Mouse (Mus musculus): ENCODE data around the gene Atxn1. TPM values are rescaled to one million over a fixed set of nuclear protein-coding genes. Genes with fewer than 3 reads are reported as not detected.
A peak's percentile ranks its signal among the peaks of the same experiment; 100 is the strongest.

The Atxn1 gene
- polyA plus RNA-seq, 1 experiment from 2014 or later = 1.6 TPM

DNA sequence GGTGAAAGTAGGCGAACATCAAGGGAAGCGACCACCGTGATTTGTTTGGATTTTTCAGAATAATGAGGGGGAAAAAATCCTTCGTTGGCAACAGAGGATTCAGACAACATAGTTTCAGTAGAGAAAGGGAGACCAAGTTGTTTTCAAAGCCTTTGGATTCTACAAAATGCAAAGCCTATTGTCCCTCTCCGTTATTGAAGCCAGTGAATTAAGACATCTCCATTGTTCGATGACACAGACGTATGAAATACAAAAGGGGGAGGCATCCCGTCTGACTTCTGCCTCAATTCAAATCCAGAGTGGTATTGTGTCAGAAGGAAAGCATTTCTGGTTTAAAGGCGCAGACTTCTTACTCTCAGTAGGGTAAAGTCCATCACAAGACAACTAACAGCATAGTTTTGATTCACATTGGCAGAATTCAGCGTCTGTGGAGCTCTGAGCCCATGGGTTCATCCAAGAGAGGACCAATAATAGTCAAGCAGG lies 103.7 kb downstream of the Atxn1 start:
- Histone ChIP-seq H3K4me1 (peaks cover 17% of the 10 kb centered on the region), H3K36me3 (replicated peaks) (no peaks in the 10 kb centered on the region), H3K9me3 (no peaks in the 10 kb centered on the region), H3K4me3 (no peak overlapping the region), H3K27ac (0 out of 2 replicates have a peak overlapping the region, but pooled peaks have one; percentile 20), H3K27me3 (ENCODE audit: poor library complexity, severe bottlenecking) (no peaks in the 10 kb centered on the region)
- no peak for DNase-seq (ENCODE audit: extremely low spot score, low spot score)
- 46% methylated on average over 10 of the region's 10 CpGs for WGBS

GRCm38 (mm10) chr13:45859081-45859709 lies 105.6 kb downstream of the Atxn1 start:
- no peak overlapping the region for H3K27ac ChIP-seq
- no peaks in the 10 kb centered on the region for H3K9me3 ChIP-seq
- H3K4me1 ChIP-seq = peaks cover 17% of the 10 kb centered on the region
- WGBS = 91% methylated on average over 12 of the region's 12 CpGs
- no peaks in the 10 kb centered on the region for H3K27me3 ChIP-seq (ENCODE audit: poor library complexity, severe bottlenecking)
- DNase-seq (ENCODE audit: extremely low spot score, low spot score) = no peak
- H3K4me3 ChIP-seq = no peak overlapping the region
- no peaks in the 10 kb centered on the region for H3K36me3 ChIP-seq (replicated peaks)

- Histone ChIP-seq H3K9me3 (no peaks in the 10 kb centered on the region), H3K27ac (no peak overlapping the region), H3K4me3 (no peak overlapping the region), H3K27me3 (ENCODE audit: poor library complexity, severe bottlenecking) (no peaks in the 10 kb centered on the region), H3K36me3 (replicated peaks) (no peaks in the 10 kb centered on the region), H3K4me1 (peaks cover 17% of the 10 kb centered on the region)
- no peak for DNase-seq (ENCODE audit: extremely low spot score, low spot score)
- 93% methylated on average over 8 of the region's 8 CpGs for WGBS
Observed at GRCm38 (mm10) chr13:45857416-45857815, 107.4 kb downstream of the Atxn1 start.

- no peak for DNase-seq (ENCODE audit: extremely low spot score, low spot score)
- Histone ChIP-seq H3K9me3 (no peaks in the 10 kb centered on the region), H3K36me3 (replicated peaks) (no peaks in the 10 kb centered on the region), H3K4me1 (no peaks in the 10 kb centered on the region; the same call in 1 of the 2 replicates), H3K27me3 (ENCODE audit: poor library complexity, severe bottlenecking) (no peaks in the 10 kb centered on the region), H3K27ac (no peak overlapping the region), H3K4me3 (no peak overlapping the region)
- 71% methylated on average over 5 of the region's 5 CpGs for WGBS
Observed at GRCm38 (mm10) chr13:45854531-45854930, 110.3 kb downstream of the Atxn1 start.

GRCm38 (mm10) chr13:45853691-45854090 lies 111.1 kb downstream of the Atxn1 start:
- no peak for DNase-seq (ENCODE audit: extremely low spot score, low spot score)
- 85% methylated on average over 6 of the region's 6 CpGs for WGBS
- Histone ChIP-seq H3K27me3 (ENCODE audit: poor library complexity, severe bottlenecking) (no peaks in the 10 kb centered on the region), H3K4me1 (no peaks in the 10 kb centered on the region; the same call in 1 of the 2 replicates), H3K27ac (no peak overlapping the region), H3K36me3 (replicated peaks) (no peaks in the 10 kb centered on the region), H3K9me3 (no peaks in the 10 kb centered on the region), H3K4me3 (no peak overlapping the region)

DNA sequence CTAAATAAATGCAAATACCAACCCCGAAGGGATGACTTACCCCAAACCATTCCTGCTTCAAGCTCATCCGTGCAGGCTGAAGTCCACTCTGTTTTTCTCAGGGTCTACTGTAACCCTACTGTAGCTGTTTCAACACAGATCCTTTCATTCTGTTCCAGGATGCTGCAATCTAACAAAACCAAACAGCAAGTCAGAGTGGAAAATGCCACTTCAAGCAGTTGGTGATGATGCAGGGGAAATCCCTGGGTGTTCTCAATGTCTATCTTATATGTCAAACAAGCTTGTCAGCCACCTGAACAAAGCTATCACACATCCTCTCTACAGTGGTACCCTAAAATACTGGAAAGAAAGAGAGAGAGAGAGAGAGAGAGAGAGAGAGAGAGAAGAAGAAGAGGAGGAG lies 112.5 kb downstream of the Atxn1 start:
- H3K4me1 ChIP-seq = no peaks in the 10 kb centered on the region; the same call in 1 of the 2 replicates
- no peaks in the 10 kb centered on the region for H3K36me3 ChIP-seq (replicated peaks)
- 91% methylated on average over 2 of the region's 2 CpGs for WGBS
- DNase-seq (ENCODE audit: extremely low spot score, low spot score) = no peak
- H3K9me3 ChIP-seq = no peaks in the 10 kb centered on the region
- H3K27ac ChIP-seq = no peak overlapping the region
- no peak overlapping the region for H3K4me3 ChIP-seq
- no peaks in the 10 kb centered on the region for H3K27me3 ChIP-seq (ENCODE audit: poor library complexity, severe bottlenecking)

DNA sequence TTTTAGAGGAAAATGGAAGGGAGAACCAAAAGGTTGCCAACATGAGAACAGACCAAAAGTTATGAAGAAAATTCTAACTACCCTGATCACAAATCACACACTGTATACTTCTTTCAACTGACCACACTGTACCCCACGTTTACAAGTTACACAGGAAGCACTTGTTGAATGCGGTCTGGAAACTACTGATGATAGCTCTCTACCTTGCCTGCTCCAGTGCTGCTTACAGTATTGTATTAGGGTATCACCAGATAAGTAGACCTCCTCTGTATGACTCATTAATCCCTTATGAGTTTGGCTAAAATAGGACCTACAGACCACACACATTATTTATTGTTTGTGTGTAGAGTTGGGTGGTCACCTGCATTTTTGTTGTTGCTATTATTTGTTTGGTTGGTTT lies 113.1 kb downstream of the Atxn1 start:
- no peak for DNase-seq (ENCODE audit: extremely low spot score, low spot score)

DNA sequence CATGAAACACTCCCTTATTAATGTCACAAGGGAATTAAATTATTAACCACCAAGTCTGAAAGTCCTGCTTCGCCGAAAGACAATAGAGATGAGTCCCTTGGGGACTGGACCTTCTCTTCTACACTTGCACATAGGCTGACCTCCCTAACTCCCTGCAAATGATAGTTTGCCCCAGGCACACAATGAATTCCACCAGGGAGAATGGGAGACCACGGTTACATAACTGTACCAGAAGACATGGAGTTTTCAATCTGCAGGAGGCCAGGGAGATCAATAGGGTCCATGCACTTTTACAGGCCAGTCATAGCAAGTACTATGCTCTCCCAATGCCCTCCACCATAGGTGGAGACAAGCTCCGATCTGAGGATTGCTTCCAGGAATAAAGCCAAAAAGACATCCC lies 113.7 kb downstream of the Atxn1 start:
- Histone ChIP-seq H3K27ac (no peak overlapping the region), H3K9me3 (no peaks in the 10 kb centered on the region), H3K4me3 (no peak overlapping the region), H3K27me3 (ENCODE audit: poor library complexity, severe bottlenecking) (no peaks in the 10 kb centered on the region), H3K36me3 (replicated peaks) (no peaks in the 10 kb centered on the region), H3K4me1 (no peaks in the 10 kb centered on the region; the same call in 1 of the 2 replicates)
- DNase-seq (ENCODE audit: extremely low spot score, low spot score) = no peak
- WGBS = 88% methylated on average over 4 of the region's 4 CpGs

More for the DNA sequence above, 113.1 kb downstream of the Atxn1 start:
- Histone ChIP-seq H3K27ac (no peak overlapping the region), H3K27me3 (ENCODE audit: poor library complexity, severe bottlenecking) (no peaks in the 10 kb centered on the region), H3K4me1 (no peaks in the 10 kb centered on the region; the same call in 1 of the 2 replicates), H3K4me3 (no peak overlapping the region), H3K36me3 (replicated peaks) (no peaks in the 10 kb centered on the region), H3K9me3 (no peaks in the 10 kb centered on the region)
- WGBS = 90% methylated on average over 2 of the region's 2 CpGs

DNA sequence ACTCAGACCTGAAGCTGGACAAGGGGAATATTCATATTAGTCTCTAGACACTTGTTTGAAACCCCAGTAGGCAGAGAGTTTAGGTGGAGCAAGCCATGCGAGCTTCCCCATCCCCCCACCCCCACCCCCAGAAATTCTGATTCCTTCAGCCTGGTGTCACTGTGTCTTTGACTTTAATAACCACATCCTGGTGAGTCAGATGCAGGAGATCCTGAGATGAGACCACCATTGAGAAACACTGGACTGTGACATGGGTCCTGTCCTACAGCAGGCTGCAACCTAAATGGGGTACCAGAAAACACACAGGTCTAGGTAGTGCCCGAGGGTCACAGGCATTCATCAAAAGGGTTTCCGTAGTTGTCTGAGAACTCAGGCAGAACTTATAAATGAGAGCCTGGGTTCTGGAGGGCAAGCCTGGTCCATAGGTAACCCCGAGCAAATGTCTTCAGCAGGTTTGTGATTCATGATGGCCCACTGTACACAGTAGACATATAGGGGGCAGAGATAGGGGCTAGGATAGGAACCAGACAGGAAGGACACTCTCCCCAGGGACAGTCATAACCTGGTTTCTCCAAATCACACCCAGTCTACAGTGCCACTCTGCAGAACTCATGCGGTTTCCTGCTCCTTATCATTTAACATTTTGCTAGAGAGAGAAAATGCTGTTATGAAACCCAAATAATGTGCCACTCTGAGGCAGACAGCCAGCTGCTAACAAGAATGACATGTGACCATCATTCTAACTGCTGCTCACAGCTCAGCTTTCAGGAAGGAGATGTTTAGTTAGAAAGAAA lies 114.4 kb downstream of the Atxn1 start:
- no peak overlapping the region for H3K27ac ChIP-seq
- no peak for DNase-seq (ENCODE audit: extremely low spot score, low spot score)
- no peaks in the 10 kb centered on the region for H3K9me3 ChIP-seq
- H3K4me3 ChIP-seq = no peak overlapping the region
- 86% methylated on average over 5 of the region's 5 CpGs for WGBS
- H3K36me3 ChIP-seq (replicated peaks) = no peaks in the 10 kb centered on the region
- H3K4me1 ChIP-seq = no peaks in the 10 kb centered on the region; the same call in 1 of the 2 replicates
- no peaks in the 10 kb centered on the region for H3K27me3 ChIP-seq (ENCODE audit: poor library complexity, severe bottlenecking)

DNA sequence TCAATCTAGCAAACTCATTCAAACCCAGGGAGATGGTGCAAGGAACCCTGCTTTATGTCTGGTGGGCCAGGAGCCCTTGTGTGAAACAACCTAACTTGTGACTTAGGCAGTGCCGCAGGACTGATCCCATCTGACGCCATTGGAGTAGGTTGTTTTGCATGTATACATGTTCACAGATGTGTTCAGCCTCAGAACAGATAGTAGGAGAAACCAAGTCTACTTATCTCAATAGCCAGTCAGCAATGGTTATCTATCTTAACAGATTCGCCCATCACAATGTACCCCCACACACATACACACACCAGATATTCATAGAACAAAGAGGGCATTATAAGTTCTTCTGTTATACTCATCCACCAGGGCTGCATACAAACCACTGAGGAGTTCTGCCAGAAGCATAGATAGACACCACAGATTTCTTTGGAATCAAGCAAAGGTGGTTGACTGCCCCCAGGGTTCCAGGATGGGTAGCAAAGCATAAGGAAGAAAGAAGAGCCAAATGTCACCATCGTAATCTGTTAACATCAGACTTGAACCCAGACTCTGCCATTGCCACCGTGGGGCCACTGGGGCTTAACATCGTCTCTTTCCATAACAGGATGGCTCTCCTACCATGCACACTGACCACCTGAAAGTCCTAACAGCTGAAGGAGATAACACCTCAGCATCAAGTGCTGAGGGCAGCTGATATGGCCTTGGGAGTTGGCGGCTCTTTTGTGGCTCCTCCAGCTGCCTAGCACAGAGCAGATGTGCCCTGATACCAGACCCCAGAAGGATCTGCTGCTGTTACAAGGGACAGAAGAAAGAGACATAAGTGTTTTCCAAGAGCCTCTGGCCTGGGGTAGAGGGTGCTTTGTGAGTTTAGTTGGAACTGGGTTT lies 115.4 kb downstream of the Atxn1 start:
- H3K27ac ChIP-seq = no peak overlapping the region; the same call in 1 of the 2 replicates

GRCm38 (mm10) chr13:45842511-45843055 lies 122.2 kb downstream of the Atxn1 start:
- H3K4me1 ChIP-seq = no peaks in the 10 kb centered on the region
- 87% methylated on average over 5 of the region's 5 CpGs for WGBS
- no peak overlapping the region for H3K4me3 ChIP-seq
- DNase-seq (ENCODE audit: extremely low spot score, low spot score) = no peak
- H3K27me3 ChIP-seq (ENCODE audit: poor library complexity, severe bottlenecking) = no peaks in the 10 kb centered on the region
- H3K9me3 ChIP-seq = no peaks in the 10 kb centered on the region
- H3K36me3 ChIP-seq (replicated peaks) = no peaks in the 10 kb centered on the region
- H3K27ac ChIP-seq = no peak overlapping the region

More for the DNA sequence above, 115.4 kb downstream of the Atxn1 start:
- WGBS = 86% methylated on average over 7 of the region's 7 CpGs
- no peak for DNase-seq (ENCODE audit: extremely low spot score, low spot score)
- H3K4me3 ChIP-seq = no peak overlapping the region
- H3K4me1 ChIP-seq = no peaks in the 10 kb centered on the region; the same call in 1 of the 2 replicates
- no peaks in the 10 kb centered on the region for H3K36me3 ChIP-seq (replicated peaks)
- H3K9me3 ChIP-seq = no peaks in the 10 kb centered on the region
- no peaks in the 10 kb centered on the region for H3K27me3 ChIP-seq (ENCODE audit: poor library complexity, severe bottlenecking)

DNA sequence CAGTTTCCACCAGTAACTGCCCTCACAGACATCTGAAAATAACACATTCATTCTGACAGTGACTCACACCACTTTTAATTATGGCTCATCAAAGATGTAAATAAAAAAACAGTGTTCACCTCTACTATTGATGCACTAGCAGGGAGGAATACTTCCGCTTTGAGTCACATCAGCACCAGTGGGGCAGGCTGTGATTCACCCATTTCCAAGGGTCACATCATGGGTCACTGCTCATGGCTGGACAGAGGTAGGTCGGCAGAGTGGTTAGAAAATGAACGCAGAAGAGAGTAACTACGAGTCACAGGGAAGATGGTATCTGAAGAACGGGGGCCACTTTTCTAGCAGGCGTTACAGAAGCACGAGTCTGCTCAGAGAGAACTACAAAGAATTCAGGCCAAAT lies 124.9 kb downstream of the Atxn1 start:
- no peaks in the 10 kb centered on the region for H3K9me3 ChIP-seq
- no peaks in the 10 kb centered on the region for H3K4me1 ChIP-seq
- no peak overlapping the region for H3K4me3 ChIP-seq
- H3K27ac ChIP-seq = no peak overlapping the region
- 77% methylated on average over 7 of the region's 7 CpGs for WGBS
- no peaks in the 10 kb centered on the region for H3K36me3 ChIP-seq (replicated peaks)
- H3K27me3 ChIP-seq (ENCODE audit: poor library complexity, severe bottlenecking) = no peaks in the 10 kb centered on the region
- DNase-seq (ENCODE audit: extremely low spot score, low spot score) = no peak

All from forebrain, embryonic 10.5 days (tissue).